Mouse (Mus musculus): ENCODE measurements at regions not wholly inside any gene's neighbourhood (a gene's known extent, or its start where the extent isn't known, plus 50 kb on each side); places are given as distances from the start of the nearest gene placed in this dataset.
A peak's percentile ranks its signal among the peaks of the same experiment; 100 is the strongest.

- intact Hi-C loops (cut with DNase I) = no loop called here
- Histone ChIP-seq H3K4me3 (no peak overlapping the region), H3K27ac (no peak overlapping the region)
- no peak for DNase-seq (ENCODE audit: extremely low spot score in 1 of 2, low spot score in 2 of 2)
- no peak for TF ChIP-seq CTCF (IDR thresholded peaks at IDR 0.05)
Measured at GRCm38 (mm10) chr12:109272101-109272500, 180.5 kb upstream of the Dlk1 start.

GRCm38 (mm10) chr12:109314850-109315249 is 137.8 kb upstream of the Dlk1 start:
- DNase-seq (ENCODE audit: extremely low spot score in 1 of 2, low spot score in 2 of 2) = no peak
- TF ChIP-seq CTCF (IDR thresholded peaks at IDR 0.05) = no peak; the same call in 1 of the 2 replicates
- no peak overlapping the region for H3K4me3 ChIP-seq
- no peak overlapping the region for H3K27ac ChIP-seq
- intact Hi-C loops (cut with DNase I) = no loop called here

GRCm38 (mm10) chr12:109325986-109326385 is 126.6 kb upstream of the Dlk1 start:
- intact Hi-C loops (cut with DNase I) = no loop called here
- Histone ChIP-seq H3K4me3 (no peak overlapping the region), H3K27ac (no peak overlapping the region)
- TF ChIP-seq CTCF (IDR thresholded peaks at IDR 0.05) = no peak
- DNase-seq (ENCODE audit: extremely low spot score in 1 of 2, low spot score in 2 of 2) = no peak

GRCm38 (mm10) chr12:109371327-109371726 is 81.3 kb upstream of the Dlk1 start:
- H3K27ac ChIP-seq = no peak overlapping the region
- intact Hi-C loops (cut with DNase I) = no loop called here
- no peak for TF ChIP-seq CTCF (IDR thresholded peaks at IDR 0.05)
- no peak overlapping the region for H3K4me3 ChIP-seq
- no peak for DNase-seq (ENCODE audit: extremely low spot score in 1 of 2, low spot score in 2 of 2)

GRCm38 (mm10) chr12:109385794-109386193 is 66.8 kb upstream of the Dlk1 start:
- no peak overlapping the region for H3K4me3 ChIP-seq
- H3K27ac ChIP-seq = no peak overlapping the region
- intact Hi-C loops (cut with DNase I) = no loop called here
- DNase-seq (ENCODE audit: extremely low spot score in 1 of 2, low spot score in 2 of 2) = no peak
- no peak for TF ChIP-seq CTCF (IDR thresholded peaks at IDR 0.05)

GRCm38 (mm10) chr12:109388791-109389190 is 63.8 kb upstream of the Dlk1 start:
- H3K4me3 ChIP-seq = no peak overlapping the region
- TF ChIP-seq CTCF (IDR thresholded peaks at IDR 0.05) = no peak
- intact Hi-C loops (cut with DNase I) = no loop called here

GRCm38 (mm10) chr12:109390388-109390920 is 62.2 kb upstream of the Dlk1 start:
- no peak for TF ChIP-seq CTCF (IDR thresholded peaks at IDR 0.05)
- intact Hi-C loops (cut with DNase I) = loop anchor here (5.0 to 10.0 kb wide), 2 partner anchors 323 to 436 kb away; partner anchors contain the start of gene Begain
- Histone ChIP-seq H3K4me3 (no peak overlapping the region), H3K27ac (no peak overlapping the region)
- DNase-seq (ENCODE audit: extremely low spot score in 1 of 2, low spot score in 2 of 2) = no peak

More at GRCm38 (mm10) chr12:109388791-109389190, 63.8 kb upstream of the Dlk1 start:
- H3K27ac ChIP-seq = no peak overlapping the region
- DNase-seq (ENCODE audit: extremely low spot score in 1 of 2, low spot score in 2 of 2) = no peak

GRCm38 (mm10) chr12:109390978-109391377 is 61.6 kb upstream of the Dlk1 start:
- H3K27ac ChIP-seq = no peak overlapping the region

GRCm38 (mm10) chr12:109393326-109393725 is 59.3 kb upstream of the Dlk1 start:
- DNase-seq (ENCODE audit: extremely low spot score in 1 of 2, low spot score in 2 of 2) = no peak
- Histone ChIP-seq H3K27ac (peak overlapping the region; percentile 40; the same call in 1 of the 2 replicates), H3K4me3 (no peak overlapping the region)
- TF ChIP-seq CTCF (IDR thresholded peaks at IDR 0.05) = no peak
- intact Hi-C loops (cut with DNase I) = loop anchor here (1.0 to 10.0 kb wide), 3 partner anchors 326 to 489 kb away; partner anchors contain the start of gene Begain

More at GRCm38 (mm10) chr12:109390978-109391377, 61.6 kb upstream of the Dlk1 start:
- no peak overlapping the region for H3K4me3 ChIP-seq
- DNase-seq (ENCODE audit: extremely low spot score in 1 of 2, low spot score in 2 of 2) = no peak
- intact Hi-C loops (cut with DNase I) = loop anchor here (5.0 to 10.0 kb wide), 2 partner anchors 324 to 436 kb away; partner anchors contain the start of gene Begain
- no peak for TF ChIP-seq CTCF (IDR thresholded peaks at IDR 0.05)

- peak overlapping the region; percentile 40; the same call in 1 of the 2 replicates for H3K27ac ChIP-seq
- intact Hi-C loops (cut with DNase I) = loop anchor here (1.0 to 10.0 kb wide), 3 partner anchors 326 to 489 kb away; partner anchors contain the start of gene Begain
Measured at GRCm38 (mm10) chr12:109393795-109394194, 58.8 kb upstream of the Dlk1 start.

GRCm38 (mm10) chr12:109394396-109394795 is 58.2 kb upstream of the Dlk1 start:
- DNase-seq (ENCODE audit: extremely low spot score in 1 of 2, low spot score in 2 of 2) = no peak
- Histone ChIP-seq H3K4me3 (no peak overlapping the region), H3K27ac (no peak overlapping the region)
- intact Hi-C loops (cut with DNase I) = loop anchor here (5.0 to 10.0 kb wide), 2 partner anchors 327 to 440 kb away; partner anchors contain the start of gene Begain
- TF ChIP-seq CTCF (IDR thresholded peaks at IDR 0.05) = no peak

More at GRCm38 (mm10) chr12:109393795-109394194, 58.8 kb upstream of the Dlk1 start:
- no peak overlapping the region for H3K4me3 ChIP-seq
- peak; percentile 86 for TF ChIP-seq CTCF (IDR thresholded peaks at IDR 0.05)
- peak; percentile 64 to 80 for DNase-seq (ENCODE audit: extremely low spot score in 1 of 2, low spot score in 2 of 2)

- Histone ChIP-seq H3K4me3 (no peak overlapping the region), H3K27ac (no peak overlapping the region)
- intact Hi-C loops (cut with DNase I) = loop anchor here (10.0 kb wide), 1 partner anchor 442 kb away; no protein-coding TSS in a partner anchor
- DNase-seq (ENCODE audit: extremely low spot score in 1 of 2, low spot score in 2 of 2) = no peak
- no peak for TF ChIP-seq CTCF (IDR thresholded peaks at IDR 0.05)
Measured at GRCm38 (mm10) chr12:109396614-109397013, 56.0 kb upstream of the Dlk1 start.
